Mouse (Mus musculus): Measurements from ENCODE around the gene Thap4.

The Thap4 gene

DNA sequence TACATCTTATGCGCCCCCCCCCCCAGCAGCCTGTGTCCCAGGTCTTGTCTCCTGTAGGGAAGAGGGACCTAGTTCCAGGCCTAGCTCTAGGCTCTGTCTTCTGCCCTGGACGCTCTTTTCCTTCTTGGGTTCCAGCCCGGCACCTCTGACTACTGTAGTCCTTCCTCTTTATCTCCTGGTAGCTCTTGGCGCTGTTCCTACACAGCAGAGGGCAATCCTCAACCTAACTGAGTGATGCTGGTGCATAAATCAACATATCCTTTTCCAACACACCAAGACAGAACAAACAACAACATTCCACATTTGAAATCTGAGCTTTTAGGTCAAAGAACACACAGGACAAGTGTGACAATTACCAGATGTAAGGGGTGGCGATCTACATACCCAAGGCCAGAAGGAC is 8.5 kb downstream of the Thap4 start:
- in situ Hi-C loops (cut with MseI, MboI): no loop called here

DNA sequence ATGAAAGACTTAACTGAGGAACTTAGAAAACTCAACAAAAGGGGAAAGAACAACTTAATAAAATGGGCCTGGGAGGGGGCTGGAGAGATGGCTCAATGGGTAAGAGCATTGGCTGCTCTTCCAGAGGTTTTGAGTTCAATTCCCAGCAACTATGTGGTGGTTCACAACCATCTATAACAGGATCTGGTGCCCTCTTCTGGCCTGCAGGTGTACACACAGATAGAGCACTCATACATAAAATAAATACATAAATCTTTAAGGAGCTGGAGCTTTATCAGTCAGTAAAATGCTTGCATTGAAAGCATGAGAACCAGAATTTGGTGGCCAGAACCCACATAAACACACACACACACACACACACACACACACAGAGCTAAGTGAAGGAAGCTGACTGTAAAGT is 11.8 kb downstream of the Thap4 start:
- in situ Hi-C loops (cut with MseI, MboI): no loop called here

DNA sequence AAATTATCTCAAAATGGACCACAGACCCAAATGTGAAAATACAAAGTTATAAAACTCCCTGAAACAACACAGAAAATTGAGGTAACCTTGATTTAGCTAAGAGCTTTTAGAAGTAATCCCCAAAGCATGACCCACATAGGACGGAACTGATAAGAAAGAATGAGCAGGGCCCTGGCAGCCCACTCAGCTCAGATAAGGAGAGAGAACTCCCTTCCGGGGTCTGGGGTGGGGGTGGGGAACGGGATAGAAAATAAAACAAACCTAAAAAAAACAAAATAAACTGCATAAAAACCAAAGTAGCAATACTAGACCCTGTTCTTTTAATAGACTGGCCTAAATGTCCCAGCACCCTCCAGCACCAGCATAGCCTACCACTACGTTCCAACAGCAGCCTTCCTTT is 12.7 kb downstream of the Thap4 start:
- in situ Hi-C loops (cut with MseI, MboI): no loop called here

DNA sequence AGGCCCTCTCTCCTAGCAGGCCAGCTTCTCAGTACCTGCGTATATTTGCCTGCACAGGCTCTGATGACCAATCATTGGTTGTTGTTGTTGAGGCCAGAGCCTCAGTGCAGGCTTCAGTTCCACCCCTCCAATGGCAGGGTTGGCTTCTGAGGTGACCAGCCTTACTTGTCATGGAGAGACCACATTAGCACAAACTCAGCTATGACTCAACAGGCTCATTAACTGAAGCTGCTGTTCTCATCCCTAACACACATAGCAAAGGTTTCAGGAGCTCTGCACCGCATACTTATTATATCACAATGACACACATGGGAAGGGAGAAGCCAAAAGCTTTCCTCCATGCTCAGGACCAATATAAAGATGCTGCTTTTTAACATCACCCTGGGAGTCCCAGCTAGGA is 14.0 kb downstream of the Thap4 start:
- in situ Hi-C loops (cut with MseI, MboI): no loop called here

DNA sequence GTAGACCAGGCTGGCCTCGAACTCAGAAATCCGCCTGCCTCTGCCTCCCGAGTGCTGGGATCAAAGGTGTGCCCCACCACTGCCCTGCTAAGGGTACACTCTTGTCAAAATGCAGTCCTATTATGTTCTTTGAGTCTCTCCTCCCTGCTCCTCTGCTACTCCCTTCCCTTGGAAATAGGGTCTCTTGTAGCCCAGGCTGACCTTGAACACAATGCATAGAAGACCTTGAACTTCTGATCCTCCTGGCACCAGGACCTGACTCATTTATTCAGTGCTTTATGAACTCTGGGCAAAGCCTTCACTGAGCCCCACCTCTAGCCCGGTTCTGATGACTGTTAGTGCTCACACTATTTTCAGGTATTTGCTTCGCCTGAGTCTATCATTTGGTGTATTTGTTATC is 17.0 kb downstream of the Thap4 start:
- in situ Hi-C loops (cut with MseI, MboI): no loop called here

DNA sequence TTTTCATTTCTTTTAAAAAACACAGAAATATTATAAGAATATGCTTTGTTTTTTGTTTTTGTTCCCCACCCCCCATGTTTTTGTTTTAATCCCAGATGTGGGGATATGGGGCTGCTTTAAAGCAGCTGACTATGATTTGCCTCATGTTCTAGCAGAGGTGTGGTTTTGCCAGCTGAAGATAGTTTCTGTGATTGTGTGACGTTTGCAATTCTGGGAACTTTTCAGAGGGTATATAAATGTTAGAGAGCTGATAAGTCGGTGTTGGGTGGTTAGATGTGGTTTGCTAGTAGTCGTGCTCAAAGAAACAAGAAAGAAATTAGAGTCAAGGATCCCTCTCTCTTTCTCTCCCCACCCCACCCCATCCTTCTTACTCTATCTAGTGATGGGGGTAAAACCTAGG is 18.8 kb downstream of the Thap4 start:
- in situ Hi-C loops (cut with MseI, MboI): no loop called here

DNA sequence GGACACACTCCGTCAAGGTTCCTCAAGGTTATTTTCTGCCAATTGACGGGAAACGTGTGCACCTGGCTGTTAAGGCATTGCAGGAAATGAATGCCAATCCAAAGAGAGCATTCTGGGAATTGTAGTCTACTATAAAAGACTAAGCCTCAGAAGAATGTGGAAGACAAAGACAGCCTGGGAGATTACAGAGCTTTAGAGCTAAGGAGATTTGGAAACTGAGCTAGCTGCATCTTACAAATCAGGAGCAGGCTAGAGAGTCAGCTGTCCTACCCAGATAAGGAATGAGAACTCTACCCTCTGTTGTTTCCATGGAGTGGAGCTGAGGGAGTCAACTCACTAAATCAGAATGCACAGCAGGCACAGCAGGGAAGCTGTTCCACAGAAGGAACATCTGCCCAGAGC is 22.8 kb downstream of the Thap4 start:
- in situ Hi-C loops (cut with MseI, MboI): no loop called here

DNA sequence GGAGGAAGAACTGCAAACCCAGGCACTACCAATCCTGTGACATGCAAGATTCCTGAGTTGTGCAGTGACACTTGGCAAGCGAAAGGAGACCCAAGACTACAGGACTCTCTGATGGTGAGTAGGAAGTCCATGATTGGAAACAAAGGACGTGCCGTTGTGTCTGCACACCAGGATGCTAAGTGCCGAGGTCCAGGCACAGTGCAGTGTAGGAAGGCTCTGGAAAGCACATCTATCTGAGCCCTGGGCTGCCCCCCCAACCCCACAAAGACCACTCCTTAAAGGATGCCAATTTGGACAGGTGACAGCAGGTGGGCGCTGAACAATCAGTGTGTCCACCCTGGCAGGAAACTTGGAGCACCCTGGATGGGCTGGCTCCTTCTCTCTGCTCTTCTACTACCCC is 23.6 kb downstream of the Thap4 start:
- in situ Hi-C loops (cut with MseI, MboI): no loop called here

DNA sequence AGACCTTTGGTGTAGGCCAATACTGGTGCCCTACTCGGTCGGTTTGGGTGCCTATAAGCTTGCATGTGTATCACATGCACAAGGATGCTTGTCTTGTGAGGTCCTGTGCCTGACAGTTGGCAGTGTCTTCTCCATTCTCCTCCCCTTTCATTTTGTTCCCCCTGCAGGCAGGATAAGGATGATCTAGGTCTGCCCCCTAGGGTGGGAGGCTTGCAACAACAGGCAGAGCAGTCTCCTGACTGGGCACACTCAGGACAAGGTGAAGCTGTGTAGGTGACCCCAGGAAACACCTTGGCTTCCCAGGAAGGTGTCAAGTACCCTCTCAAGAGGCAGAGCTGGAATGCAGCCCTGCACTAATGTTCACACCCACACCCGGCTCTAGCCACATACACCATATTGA is 27.7 kb downstream of the Thap4 start:
- in situ Hi-C loops (cut with MseI, MboI): no loop called here

DNA sequence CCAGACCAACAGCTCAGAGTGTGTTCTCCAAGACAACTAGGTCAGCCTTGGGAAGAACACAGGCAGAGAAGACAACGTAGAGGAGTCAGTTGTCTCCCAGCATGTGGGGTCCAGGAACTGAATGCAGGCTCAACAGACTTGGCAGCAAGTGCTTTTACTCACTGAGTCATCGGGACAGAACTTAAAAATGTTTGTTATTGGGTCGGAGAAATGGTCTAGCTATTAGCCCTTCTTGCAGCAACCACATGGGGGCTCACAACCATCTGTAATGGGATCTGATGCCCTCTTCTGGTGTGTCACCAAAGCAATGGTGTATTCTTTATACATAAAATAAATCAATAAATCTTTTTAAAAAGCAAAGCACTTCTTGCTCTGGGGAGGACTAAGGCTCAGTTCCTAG is 28.5 kb downstream of the Thap4 start:
- in situ Hi-C loops (cut with MseI, MboI): no loop called here

DNA sequence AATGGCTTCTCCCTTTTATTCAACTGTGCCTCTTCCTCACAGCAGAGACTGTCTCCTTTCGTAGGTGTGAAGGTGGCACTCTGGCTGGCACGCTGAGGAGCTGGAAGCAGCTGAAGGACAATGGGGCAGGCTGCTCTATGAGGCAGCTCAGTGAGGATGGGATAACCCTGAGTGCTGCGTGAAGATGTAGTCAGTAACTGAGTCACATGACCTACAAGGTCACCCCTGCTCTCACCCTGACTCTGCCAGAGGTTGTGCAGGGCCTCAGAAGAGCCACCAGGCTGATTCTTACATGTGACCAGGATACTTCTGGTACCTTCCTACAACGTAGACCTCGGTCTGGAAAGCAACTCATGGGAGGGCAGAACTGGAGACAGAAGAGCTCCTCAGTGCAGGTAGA is 29.0 kb downstream of the Thap4 start:
- in situ Hi-C loops (cut with MseI, MboI): no loop called here

DNA sequence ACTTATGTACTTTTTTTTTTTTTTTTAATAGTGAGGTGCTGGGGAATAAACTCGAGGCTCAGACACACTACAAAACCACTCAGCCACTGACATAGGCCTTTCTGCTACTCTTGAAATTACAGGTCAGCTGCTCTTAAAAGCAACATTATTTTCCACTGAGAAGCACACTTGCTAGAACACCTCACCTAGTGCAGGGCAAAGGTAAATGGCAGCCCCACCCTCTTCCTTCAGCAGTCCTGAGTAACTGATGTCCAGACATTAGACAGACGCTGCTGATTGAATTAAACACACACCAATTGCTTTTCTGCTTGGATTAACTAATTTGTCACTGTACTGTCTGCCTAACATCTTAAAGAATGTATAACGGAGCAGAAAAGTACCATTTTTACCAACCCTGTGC is 30.0 kb downstream of the Thap4 start:
- in situ Hi-C loops (cut with MseI, MboI): no loop called here

DNA sequence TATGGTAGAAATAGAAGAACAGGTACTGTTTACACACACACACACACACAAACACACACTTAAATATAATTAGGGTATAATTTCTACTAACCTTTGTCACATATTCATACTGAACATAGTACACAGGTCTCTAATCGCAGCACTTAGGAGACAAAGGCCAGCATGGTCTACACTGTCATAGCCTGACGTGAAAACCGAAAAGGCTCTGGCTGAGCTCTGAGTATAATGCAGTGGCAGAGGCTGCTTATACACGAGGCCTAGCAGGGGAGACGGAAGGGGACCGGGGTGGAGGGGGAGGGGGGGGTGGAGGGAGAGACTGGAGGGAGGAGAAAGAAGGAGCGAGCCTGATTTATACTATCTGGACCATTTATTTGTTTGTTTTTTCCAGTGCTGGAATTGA is 33.1 kb downstream of the Thap4 start:
- in situ Hi-C loops (cut with MseI, MboI): no loop called here

DNA sequence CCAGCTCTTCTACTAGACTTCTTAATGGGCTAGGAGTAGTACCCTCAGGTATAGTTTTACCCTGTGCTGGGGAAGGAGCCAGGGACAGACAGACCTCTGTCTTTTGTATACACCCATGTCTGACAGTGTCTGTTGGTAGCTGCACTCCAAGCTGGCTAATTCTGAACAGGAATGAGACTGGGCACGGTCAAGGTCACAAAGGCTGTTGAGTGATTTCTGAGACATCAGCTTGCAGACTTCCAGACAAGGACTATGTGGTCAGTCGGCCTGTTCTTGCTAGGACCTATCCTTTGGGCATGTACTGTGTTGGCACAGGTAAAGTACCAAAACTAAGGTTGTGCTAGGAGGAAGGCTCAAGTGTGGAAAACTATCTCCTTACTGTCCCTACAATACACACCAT is 38.5 kb downstream of the Thap4 start:
- in situ Hi-C loops (cut with MseI, MboI): no loop called here

DNA sequence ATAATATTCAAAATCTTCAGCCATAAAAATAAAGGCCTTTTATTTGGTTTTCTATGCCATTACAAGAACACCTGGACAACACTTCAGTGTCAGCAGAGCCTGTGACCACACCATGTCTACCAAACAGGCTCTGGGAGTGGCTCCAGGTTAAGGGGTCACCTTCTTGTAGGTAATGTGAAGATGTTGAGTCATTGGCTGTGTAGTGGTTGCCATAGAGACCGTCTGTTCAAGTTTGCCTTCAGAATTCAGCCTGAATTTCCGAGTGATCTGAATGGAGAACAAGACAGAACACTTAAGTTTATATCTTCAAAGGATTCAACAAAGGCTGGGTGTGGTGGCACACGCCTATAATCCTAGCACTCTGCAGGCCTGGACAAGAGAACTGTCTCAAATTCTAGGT is 49.3 kb downstream of the Thap4 start:
- in situ Hi-C loops (cut with MseI, MboI): no loop called here

DNA sequence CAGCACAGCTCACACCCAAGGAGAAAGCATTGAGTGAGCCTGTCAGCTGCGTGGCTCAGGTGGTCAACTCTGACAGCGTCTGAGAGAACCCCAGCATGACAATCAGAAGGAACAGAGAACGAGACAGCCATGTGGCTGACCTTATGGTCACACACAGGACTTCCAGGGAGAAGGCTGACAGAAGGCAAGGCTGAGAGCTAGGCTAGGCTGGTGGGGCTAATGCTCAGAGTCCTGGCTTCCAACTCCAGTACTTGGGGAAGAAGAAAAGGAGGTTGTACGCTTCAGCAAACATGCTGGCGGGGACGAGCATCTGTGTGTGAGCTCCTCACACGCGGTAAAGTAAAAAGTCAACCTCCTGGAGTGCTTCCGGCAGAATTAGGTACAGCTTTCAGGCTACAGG is 50.3 kb downstream of the Thap4 start:
- in situ Hi-C loops (cut with MseI, MboI): no loop called here

DNA sequence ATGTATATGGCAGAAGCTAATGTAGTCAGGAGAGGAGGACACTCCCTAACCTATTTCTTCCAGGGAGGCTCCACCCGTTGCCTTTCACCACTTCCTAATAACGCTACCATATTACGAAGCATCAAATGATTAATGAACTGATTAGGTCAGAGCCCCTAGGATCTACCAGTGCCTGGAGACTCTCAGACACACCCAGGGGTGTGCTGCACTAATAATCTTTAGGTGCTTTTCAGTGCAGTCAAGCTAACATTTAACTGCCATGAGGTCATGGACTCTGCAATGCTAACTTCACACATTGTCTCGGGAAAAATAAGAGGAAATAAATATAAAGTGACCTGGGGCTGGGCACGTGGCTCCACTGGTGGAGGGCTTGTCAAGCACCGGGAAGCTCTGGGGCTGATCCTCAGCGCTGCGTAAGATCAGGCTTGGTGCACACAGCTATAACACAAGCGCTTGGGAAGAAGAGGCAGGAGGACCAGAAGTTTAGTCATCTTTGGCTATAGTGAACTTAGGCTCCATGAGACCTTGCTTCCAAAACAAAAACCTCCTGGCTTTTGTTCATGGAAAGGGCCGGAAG is 51.1 kb downstream of the Thap4 start:
- in situ Hi-C loops (cut with MseI, MboI): no loop called here

DNA sequence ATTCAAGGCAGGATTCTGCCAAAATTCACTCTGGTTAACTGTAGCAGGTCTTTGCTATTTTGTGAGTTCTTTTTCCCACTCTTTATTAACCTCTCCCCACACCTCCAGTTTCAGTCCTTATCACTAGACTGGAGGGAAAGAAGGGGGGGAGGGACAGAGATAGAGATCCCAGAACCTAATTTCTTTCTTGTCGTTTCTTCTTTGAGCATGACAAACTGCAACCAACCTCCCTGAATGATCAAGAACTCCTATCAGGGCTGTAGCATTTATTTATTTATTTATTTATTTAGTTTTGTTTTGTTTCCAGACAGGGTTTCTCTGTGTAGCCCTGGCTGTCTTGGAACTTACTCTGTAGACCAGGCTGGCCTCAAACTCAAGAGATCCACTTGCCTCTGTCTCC is 52.6 kb downstream of the Thap4 start:
- in situ Hi-C loops (cut with MseI, MboI): no loop called here

DNA sequence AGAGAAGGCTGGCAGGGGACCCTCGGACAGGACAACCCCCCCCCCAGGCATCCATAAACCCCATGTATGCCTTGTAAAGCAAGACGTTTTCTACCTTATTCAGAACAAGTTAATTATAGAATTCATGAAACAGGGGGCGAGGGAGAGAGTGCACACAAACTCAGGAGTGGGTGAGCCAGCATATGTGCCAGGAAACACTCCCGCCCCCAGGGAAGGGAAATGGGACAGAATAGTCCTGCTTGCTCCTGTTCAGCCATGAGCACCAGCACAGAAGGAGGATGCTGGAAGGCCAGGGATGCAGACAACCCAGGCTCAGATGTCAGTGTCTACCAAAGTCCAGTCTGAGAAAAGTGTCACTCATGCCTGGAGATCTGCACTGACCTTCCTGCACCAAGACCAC is 55.5 kb downstream of the Thap4 start:
- in situ Hi-C loops (cut with MseI, MboI): no loop called here

DNA sequence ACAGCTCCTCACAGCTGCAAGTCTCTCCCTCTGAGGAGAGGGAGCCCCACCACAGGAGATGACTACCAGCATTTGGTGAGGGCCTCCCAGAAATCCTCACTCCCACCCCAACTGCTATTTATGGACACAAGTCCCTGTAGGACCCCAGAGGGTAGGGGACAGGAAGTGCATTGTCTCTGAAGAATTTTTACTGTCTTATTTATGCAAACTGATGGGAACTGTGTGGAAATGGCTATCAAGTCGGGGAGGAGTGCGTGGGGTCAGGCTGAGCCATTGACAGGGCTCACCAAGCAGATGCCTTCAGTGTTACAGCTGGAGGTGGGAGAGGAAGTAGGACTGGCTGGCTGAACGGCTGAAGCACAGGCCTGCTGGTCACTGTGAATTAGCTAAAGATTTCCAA is 57.3 kb downstream of the Thap4 start:
- in situ Hi-C loops (cut with MseI, MboI): no loop called here

DNA sequence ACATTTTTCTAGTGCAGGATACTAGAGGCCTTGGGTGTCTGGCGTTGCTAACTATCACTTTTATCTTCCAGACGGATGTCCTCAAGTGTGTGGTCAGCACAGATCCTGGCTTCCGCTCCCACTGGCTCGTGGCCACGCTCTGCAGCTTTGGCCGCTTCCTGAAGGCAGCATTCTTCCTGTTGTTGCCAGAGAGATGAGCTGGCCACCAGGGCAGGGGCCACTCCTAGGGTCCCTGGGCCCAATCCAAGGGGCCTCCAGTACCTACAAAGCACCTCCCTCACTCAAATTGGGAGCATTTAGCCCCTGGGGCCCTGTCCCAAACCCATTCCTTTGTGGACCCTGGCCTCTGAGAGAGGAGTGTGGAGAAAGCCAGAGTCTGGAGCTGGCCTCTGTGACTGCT is 59.7 kb downstream of the Thap4 start:
- in situ Hi-C loops (cut with MseI, MboI): no loop called here

DNA sequence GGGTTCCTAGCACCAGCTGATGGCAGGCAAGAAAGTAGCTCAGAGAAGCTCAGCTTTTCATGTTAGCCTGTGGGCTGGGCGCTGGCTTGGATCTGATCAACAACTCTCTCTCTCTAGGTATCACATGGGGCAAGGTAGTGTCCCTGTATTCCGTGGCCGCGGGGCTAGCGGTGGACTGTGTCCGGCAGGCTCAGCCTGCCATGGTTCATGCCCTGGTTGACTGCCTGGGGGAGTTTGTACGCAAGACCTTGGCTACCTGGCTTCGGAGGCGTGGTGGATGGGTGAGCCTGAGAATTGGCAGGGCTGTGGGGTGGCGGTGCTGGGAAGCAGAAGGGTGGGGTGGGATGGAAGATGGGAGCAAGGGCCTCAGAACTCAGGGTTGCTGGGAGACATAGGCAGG is 60.7 kb downstream of the Thap4 start:
- in situ Hi-C loops (cut with MseI, MboI): no loop called here

DNA sequence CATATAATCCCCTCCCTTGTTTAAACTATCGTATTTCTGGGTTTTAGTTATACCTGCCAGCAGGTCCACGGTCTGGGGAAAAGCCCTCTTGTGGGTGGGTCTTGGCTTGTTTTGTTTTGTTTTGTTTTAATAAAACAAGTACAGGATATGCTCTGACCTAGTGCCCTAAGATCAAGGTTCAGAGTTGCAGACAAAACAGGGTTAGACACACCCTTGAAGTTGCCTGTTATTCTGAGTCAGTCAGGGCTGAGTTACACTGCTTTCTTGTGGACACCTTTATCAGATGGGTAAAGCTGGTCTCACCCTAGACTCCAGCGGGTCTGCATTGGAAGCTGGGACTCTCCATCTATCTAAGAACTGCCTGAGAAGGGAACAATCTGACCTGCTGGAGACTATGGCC is 61.2 kb downstream of the Thap4 start:
- in situ Hi-C loops (cut with MseI, MboI): no loop called here

DNA sequence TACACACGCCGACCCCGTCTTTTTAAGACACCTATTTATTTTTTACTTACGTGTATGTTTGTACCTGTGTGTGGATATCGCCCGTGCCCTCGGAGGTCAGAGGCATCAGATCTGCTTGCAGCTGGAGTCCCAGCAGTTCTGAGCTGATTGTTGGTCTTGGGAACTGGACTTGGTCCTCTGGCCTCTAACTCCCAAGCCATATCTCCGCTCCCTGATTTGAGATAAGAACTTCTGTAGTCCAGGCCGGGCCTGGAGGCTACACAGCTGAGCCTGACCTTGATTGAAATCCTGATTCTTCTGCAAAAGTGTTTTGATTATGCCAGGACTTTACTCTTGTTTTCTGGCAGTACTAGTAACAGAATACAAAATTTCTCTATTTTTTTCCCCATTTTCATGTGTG is 61.9 kb downstream of the Thap4 start:
- in situ Hi-C loops (cut with MseI, MboI): no loop called here
